Mouse (Mus musculus): ENCODE measurements around the gene Llgl2. TPM values are rescaled to one million over a fixed set of nuclear protein-coding genes. Genes with fewer than 3 reads are reported as not detected.

Llgl2 gene
- total and polyA plus RNA-seq, 2 experiments from 2014 or later = 14.1 to 49.8 TPM

DNA sequence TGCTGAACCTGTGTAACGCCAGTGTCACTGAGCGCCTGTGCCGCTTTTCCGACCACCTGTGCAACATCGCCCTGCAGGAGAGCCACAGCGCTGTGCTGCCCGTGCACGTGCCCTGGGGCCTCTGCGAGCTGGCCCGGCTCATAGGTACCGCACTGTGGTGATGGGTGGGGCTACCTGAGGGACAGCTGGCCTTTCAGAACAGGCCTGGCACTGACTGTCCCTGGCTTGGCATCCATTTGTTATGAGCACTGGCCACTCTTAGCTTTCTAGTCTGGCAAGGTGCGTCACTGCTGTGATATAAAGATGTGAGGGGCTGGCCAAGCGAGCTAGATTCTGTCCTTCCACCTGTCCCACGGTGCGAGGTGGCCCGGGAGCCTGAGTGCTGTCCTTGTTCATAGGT is 31.9 kb upstream of the Llgl2 start:
- 93% methylated on average over 16 of the region's 16 CpGs for WGBS
- H3K36me3 ChIP-seq (replicated peaks; ENCODE audit: control insufficient read depth, insufficient read depth, low read length) = peaks cover 93% of the 10 kb centered on the region
- H3K27me3 ChIP-seq (ENCODE audit: control insufficient read depth, insufficient read depth, low read length) = no peaks in the 10 kb centered on the region
- no peak overlapping the region for H3K4me2 ChIP-seq (ENCODE audit: low read depth, low read length)
- H3K4me3 ChIP-seq (ENCODE audit: low read depth, low read length) = no peak overlapping the region
- no peak overlapping the region for H3K9ac ChIP-seq (replicated peaks; ENCODE audit: low read depth, low read length)
- TF ChIP-seq EP300 (IDR thresholded peaks at IDR 0.05; ENCODE audit: low read depth) = no peak
- TF ChIP-seq CTCF (IDR thresholded peaks at IDR 0.05; ENCODE audit: low read depth) = no peak
- H3K4me1 ChIP-seq (ENCODE audit: control insufficient read depth, insufficient read depth) = no peaks in the 10 kb centered on the region
- ATAC-seq (ENCODE audit: insufficient read depth, low read depth) = no peak
- H3K9me3 ChIP-seq (replicated peaks; ENCODE audit: control insufficient read depth, low read length) = no peaks in the 10 kb centered on the region
- H3K27ac ChIP-seq (ENCODE audit: low read depth) = no peak overlapping the region
- no peak for DNase-seq (ENCODE audit: low spot score)

DNA sequence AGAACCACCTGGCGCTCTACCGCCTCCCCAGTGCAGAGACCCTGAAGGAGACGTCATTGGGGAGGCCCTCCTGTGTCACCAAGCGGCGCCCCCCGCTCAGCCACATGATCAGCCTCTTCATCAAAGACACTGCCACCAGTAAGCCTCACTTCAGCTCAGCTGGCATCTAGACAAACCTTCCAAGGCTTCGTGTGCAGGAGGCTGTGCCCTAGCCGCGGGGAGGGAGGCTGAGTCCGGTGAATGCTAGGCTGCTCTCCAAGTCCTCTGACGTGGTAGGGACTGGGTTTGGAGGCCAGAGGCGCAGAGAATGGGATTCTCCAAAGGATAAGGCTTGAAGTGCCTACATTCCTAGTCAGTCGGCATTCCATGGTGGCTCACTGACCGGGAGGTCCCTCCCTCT is 31.5 kb upstream of the Llgl2 start:
- 67% methylated on average over 14 of the region's 14 CpGs for WGBS
- TF ChIP-seq CTCF (IDR thresholded peaks at IDR 0.05; ENCODE audit: low read depth) (no peak), EP300 (IDR thresholded peaks at IDR 0.05; ENCODE audit: low read depth) (no peak)
- no peak overlapping the region for H3K4me2 ChIP-seq (ENCODE audit: low read depth, low read length)
- no peak overlapping the region for H3K4me3 ChIP-seq (ENCODE audit: low read depth, low read length)
- H3K36me3 ChIP-seq (replicated peaks; ENCODE audit: control insufficient read depth, insufficient read depth, low read length) = peaks cover 93% of the 10 kb centered on the region
- no peaks in the 10 kb centered on the region for H3K9me3 ChIP-seq (replicated peaks; ENCODE audit: control insufficient read depth, low read length)
- H3K4me1 ChIP-seq (ENCODE audit: control insufficient read depth, insufficient read depth) = no peaks in the 10 kb centered on the region
- no peak overlapping the region for H3K9ac ChIP-seq (replicated peaks; ENCODE audit: low read depth, low read length)
- H3K27me3 ChIP-seq (ENCODE audit: control insufficient read depth, insufficient read depth, low read length) = no peaks in the 10 kb centered on the region
- no peak overlapping the region for H3K27ac ChIP-seq (ENCODE audit: low read depth)
- DNase-seq (ENCODE audit: low spot score) (no peak), ATAC-seq (ENCODE audit: insufficient read depth, low read depth) (peak; percentile 16; the same call in 1 of the 2 replicates)

DNA sequence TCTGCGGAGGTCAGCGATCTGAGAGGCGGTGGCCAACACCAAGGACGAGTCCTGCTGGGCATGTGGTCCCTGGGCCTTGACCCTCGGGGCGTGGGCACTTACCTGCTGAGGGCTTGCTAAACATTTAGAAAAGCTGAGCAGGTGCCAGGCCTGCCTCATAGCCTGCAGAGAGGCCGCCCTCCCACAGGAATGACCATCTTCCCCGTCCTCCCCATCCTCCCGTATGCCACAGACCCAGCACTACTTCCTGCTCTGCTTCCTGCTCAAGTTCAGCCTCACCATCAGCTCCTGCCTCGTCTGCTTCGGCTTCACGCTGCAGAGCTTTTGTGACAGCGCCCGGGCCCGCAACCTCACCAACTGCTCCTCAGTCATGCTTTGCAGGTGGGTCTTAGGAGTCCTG is 27.0 kb upstream of the Llgl2 start:
- Histone ChIP-seq H3K36me3 (replicated peaks; ENCODE audit: control insufficient read depth, insufficient read depth, low read length) (peaks cover 100% of the 10 kb centered on the region), H3K27ac (ENCODE audit: low read depth) (0 out of 2 replicates have a peak overlapping the region, but pooled peaks have one; percentile 31)

DNA sequence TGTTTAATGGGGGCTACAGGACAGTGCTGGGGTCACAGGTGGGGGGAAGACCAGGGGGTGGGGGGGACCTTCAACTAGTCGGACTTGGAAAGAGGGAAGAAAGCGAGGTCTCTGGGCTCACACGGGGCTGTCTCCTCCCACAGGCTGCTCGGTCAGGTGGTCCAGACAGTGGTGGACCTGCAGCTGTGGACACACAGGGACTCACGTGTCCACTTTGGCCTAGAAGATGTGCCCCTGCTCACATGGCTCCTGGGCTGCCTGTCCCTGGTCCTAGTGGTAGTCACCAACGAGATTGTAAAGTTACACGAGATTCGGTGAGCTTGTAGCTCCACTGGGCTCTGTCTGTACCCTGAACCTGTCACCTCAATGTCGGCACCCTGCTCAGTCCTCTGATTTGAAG is 26.2 kb upstream of the Llgl2 start:
- WGBS = 53% methylated on average over 9 of the region's 9 CpGs
- ATAC-seq (ENCODE audit: insufficient read depth, low read depth) (no peak), DNase-seq (ENCODE audit: low spot score) (no peak)
- Histone ChIP-seq H3K27me3 (ENCODE audit: control insufficient read depth, insufficient read depth, low read length) (no peaks in the 10 kb centered on the region), H3K4me2 (ENCODE audit: low read depth, low read length) (no peak overlapping the region), H3K27ac (ENCODE audit: low read depth) (peak overlapping the region; percentile 48; the same call in 1 of the 2 replicates), H3K4me3 (ENCODE audit: low read depth, low read length) (no peak overlapping the region), H3K4me1 (ENCODE audit: control insufficient read depth, insufficient read depth) (no peaks in the 10 kb centered on the region), H3K9ac (replicated peaks; ENCODE audit: low read depth, low read length) (no peak overlapping the region), H3K36me3 (replicated peaks; ENCODE audit: control insufficient read depth, insufficient read depth, low read length) (peaks cover 100% of the 10 kb centered on the region), H3K9me3 (replicated peaks; ENCODE audit: control insufficient read depth, low read length) (no peaks in the 10 kb centered on the region)
- TF ChIP-seq CTCF (IDR thresholded peaks at IDR 0.05; ENCODE audit: low read depth) (no peak), EP300 (IDR thresholded peaks at IDR 0.05; ENCODE audit: low read depth) (no peak)

More for the DNA sequence above, 27.0 kb upstream of the Llgl2 start:
- TF ChIP-seq CTCF (IDR thresholded peaks at IDR 0.05; ENCODE audit: low read depth) = no peak
- TF ChIP-seq EP300 (IDR thresholded peaks at IDR 0.05; ENCODE audit: low read depth) = no peak
- Histone ChIP-seq H3K4me3 (ENCODE audit: low read depth, low read length) (no peak overlapping the region), H3K9ac (replicated peaks; ENCODE audit: low read depth, low read length) (no peak overlapping the region), H3K27me3 (ENCODE audit: control insufficient read depth, insufficient read depth, low read length) (no peaks in the 10 kb centered on the region), H3K4me1 (ENCODE audit: control insufficient read depth, insufficient read depth) (no peaks in the 10 kb centered on the region), H3K9me3 (replicated peaks; ENCODE audit: control insufficient read depth, low read length) (no peaks in the 10 kb centered on the region), H3K4me2 (ENCODE audit: low read depth, low read length) (no peak overlapping the region)
- WGBS = 73% methylated on average over 15 of the region's 15 CpGs
- ATAC-seq (ENCODE audit: insufficient read depth, low read depth) = no peak
- no peak for DNase-seq (ENCODE audit: low spot score)

DNA sequence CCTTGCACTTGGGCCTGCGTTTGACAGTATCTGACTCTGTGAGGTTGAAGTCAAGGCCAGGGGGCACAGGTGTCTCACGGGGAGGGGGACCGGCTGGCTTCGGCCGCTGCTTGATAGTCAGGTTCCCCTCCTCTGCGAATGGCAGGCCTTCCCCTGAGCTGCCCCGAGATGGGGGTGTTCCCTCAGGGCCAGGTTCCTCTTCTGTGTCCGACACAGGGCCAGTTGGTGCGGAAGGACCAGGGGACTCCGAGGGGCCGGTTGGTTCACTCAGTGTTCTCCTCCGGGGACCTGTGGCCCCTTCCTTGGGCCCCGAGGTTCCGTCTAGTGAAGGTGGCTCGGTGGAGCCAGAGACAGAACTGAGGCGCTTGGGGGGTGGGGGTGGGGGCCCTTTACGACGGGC is 22.9 kb upstream of the Llgl2 start:
- Histone ChIP-seq H3K4me3 (ENCODE audit: low read depth, low read length) (no peak overlapping the region), H3K4me2 (ENCODE audit: low read depth, low read length) (no peak overlapping the region), H3K4me1 (ENCODE audit: control insufficient read depth, insufficient read depth) (no peaks in the 10 kb centered on the region), H3K27ac (ENCODE audit: low read depth) (no peak overlapping the region), H3K9ac (replicated peaks; ENCODE audit: low read depth, low read length) (no peak overlapping the region), H3K36me3 (replicated peaks; ENCODE audit: control insufficient read depth, insufficient read depth, low read length) (peaks cover 97% of the 10 kb centered on the region), H3K9me3 (replicated peaks; ENCODE audit: control insufficient read depth, low read length) (no peaks in the 10 kb centered on the region), H3K27me3 (ENCODE audit: control insufficient read depth, insufficient read depth, low read length) (no peaks in the 10 kb centered on the region)
- DNase-seq (ENCODE audit: low spot score) (no peak), ATAC-seq (ENCODE audit: insufficient read depth, low read depth) (no peak)
- 88% methylated on average over 18 of the region's 18 CpGs for WGBS
- TF ChIP-seq CTCF (IDR thresholded peaks at IDR 0.05; ENCODE audit: low read depth) (no peak), EP300 (IDR thresholded peaks at IDR 0.05; ENCODE audit: low read depth) (no peak)

DNA sequence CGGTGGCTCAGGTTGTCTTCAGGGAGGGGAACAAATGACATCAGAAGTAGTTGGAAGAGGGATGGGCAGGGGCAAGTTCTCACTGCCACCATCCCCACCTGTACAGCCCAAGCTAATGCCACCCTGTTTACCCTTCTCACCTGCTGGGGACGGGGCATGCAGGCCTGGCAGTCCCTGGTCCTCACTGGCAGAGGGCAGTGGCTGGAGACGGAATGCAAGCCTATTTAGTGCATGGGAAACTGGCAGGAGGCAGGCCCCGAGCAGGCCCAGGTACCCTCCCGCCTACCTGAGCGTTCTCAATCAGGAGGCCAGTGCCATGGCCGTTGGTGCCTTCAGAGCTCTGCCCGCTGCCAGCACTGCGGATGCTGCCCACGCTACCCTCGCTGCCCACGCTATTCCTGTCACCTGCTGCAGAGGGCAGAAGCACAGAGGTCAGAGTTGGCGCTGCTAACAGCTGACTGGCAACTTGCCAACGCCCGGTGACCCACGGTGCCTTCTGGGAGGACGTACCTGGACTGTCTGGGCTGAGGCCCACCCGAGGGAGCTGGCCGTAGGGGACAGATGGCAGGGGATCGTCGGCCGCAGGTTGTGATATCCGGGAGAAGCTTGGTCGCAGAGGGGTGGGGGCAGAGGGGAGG is 20.7 kb upstream of the Llgl2 start:
- Histone ChIP-seq H3K27ac (ENCODE audit: low read depth) (no peak overlapping the region), H3K9ac (replicated peaks; ENCODE audit: low read depth, low read length) (no peak overlapping the region), H3K9me3 (replicated peaks; ENCODE audit: control insufficient read depth, low read length) (no peaks in the 10 kb centered on the region), H3K4me2 (ENCODE audit: low read depth, low read length) (no peak overlapping the region), H3K4me1 (ENCODE audit: control insufficient read depth, insufficient read depth) (peaks cover 9% of the 10 kb centered on the region; the same call in 1 of the 2 replicates), H3K36me3 (replicated peaks; ENCODE audit: control insufficient read depth, insufficient read depth, low read length) (peaks cover 92% of the 10 kb centered on the region), H3K27me3 (ENCODE audit: control insufficient read depth, insufficient read depth, low read length) (no peaks in the 10 kb centered on the region), H3K4me3 (ENCODE audit: low read depth, low read length) (no peak overlapping the region)
- DNase-seq (ENCODE audit: low spot score) (no peak), ATAC-seq (ENCODE audit: insufficient read depth, low read depth) (0 out of 2 replicates have a peak, but pooled peaks have one; percentile 5)
- WGBS = 76% methylated on average over 23 of the region's 24 CpGs
- TF ChIP-seq EP300 (IDR thresholded peaks at IDR 0.05; ENCODE audit: low read depth) (no peak), CTCF (IDR thresholded peaks at IDR 0.05; ENCODE audit: low read depth) (no peak)
